Mouse (Mus musculus) MEL (cell line): Measurements from ENCODE around the gene Ltbp2.

Experiments used
- CTCF ChIP-seq, 3 experiments: IDR thresholded peaks in 2 of 3; conservative IDR thresholded peaks in 1 of 3; 2 replicates each; pipeline ENCODE4 v1.5.1; 2011 to 2012; ENCODE audit warnings: low read length in 3 of 3, low read depth in 2 of 3, mild to moderate bottlenecking in 2 of 3, improper control_type of control experiment in 1 of 3, inconsistent platforms in 1 of 3, mixed read lengths in 1 of 3, moderate library complexity in 1 of 3; ENCODE audit not compliant: control insufficient read depth in 1 of 3, insufficient read depth in 1 of 3, poor library complexity in 1 of 3, severe bottlenecking in 1 of 3
- EP300 ChIP-seq, 2 experiments: IDR thresholded peaks; 2 replicates each; pipeline ENCODE4 v1.6.1; 2011; ENCODE audit warnings: improper control_type of control experiment in 2 of 2, low read length in 2 of 2, low read depth in 1 of 2, mild to moderate bottlenecking in 1 of 2
- GATA1 ChIP-seq: IDR thresholded peaks from 2 replicates; pipeline ENCODE4 v1.6.1; 2011; ENCODE audit warnings: low read depth, low read length, improper control_type of control experiment
- MEF2A ChIP-seq: IDR thresholded peaks from 2 replicates; pipeline ENCODE4 v1.6.1; 2014; ENCODE audit warnings: low read depth, mild to moderate bottlenecking, inconsistent platforms, low read length, improper control_type of control experiment; ENCODE audit not compliant: poor library complexity, insufficient replicate concordance, severe bottlenecking; ENCODE audit errors: extremely low read depth
- NELFE ChIP-seq: IDR thresholded peaks from 2 replicates; pipeline ENCODE4 v1.6.1; 2011; ENCODE audit warnings: low read depth, low read length, improper control_type of control experiment
- POLR2A ChIP-seq, 2 experiments: IDR thresholded peaks; 2 replicates each; pipeline ENCODE4 v1.6.1; 2011 to 2012; ENCODE audit warnings: low read length in 2 of 2, mild to moderate bottlenecking in 2 of 2, control low read depth in 1 of 2, improper control_type of control experiment in 1 of 2, low read depth in 1 of 2, moderate library complexity in 1 of 2; ENCODE audit not compliant: control insufficient read depth in 1 of 2, insufficient read depth in 1 of 2, poor library complexity in 1 of 2
- TBP ChIP-seq: IDR thresholded peaks from 2 replicates; pipeline ENCODE4 v1.8.0; 2011; ENCODE audit warnings: low read depth, low read length, improper control_type of control experiment
- USF1 ChIP-seq: IDR thresholded peaks from 2 replicates; pipeline ENCODE4 v1.6.1; 2014; ENCODE audit warnings: low read depth, mild to moderate bottlenecking, inconsistent platforms, low read length, improper control_type of control experiment, moderate library complexity
- ZNF384 ChIP-seq: IDR thresholded peaks from 2 replicates; pipeline ENCODE4 v1.6.1; 2012; ENCODE audit warnings: low read depth, mild to moderate bottlenecking, inconsistent platforms, low read length, improper control_type of control experiment

- no peak for TF ChIP-seq MEF2A
- no peak for TF ChIP-seq CTCF (IDR thresholded peaks at IDR 0.05 in 2 of 3, conservative IDR thresholded peaks at IDR 0.05 in 1 of 3; ENCODE audit: control insufficient read depth in 1 of 3, insufficient read depth in 1 of 3, low read depth in 2 of 3, low read length in 3 of 3, poor library complexity in 1 of 3, severe bottlenecking in 1 of 3)
- no peak for TF ChIP-seq TBP
- TF ChIP-seq NELFE = no peak
- no peak for TF ChIP-seq ZNF384
- TF ChIP-seq POLR2A (IDR thresholded peaks at IDR 0.05; ENCODE audit: control insufficient read depth in 1 of 2, insufficient read depth in 1 of 2, low read depth in 1 of 2, low read length in 2 of 2, poor library complexity in 1 of 2) = no peak
- TF ChIP-seq EP300 (IDR thresholded peaks at IDR 0.05; ENCODE audit: low read depth in 1 of 2, low read length in 2 of 2) = no peak
- no peak for TF ChIP-seq GATA1
- no peak for TF ChIP-seq USF1
Measured at GRCm38 (mm10) chr12:84810810-84811209, 65.5 kb downstream of the Ltbp2 start.
